Mouse (Mus musculus): Measurements from ENCODE around the gene Zfp286.

Gene Zfp286

DNA sequence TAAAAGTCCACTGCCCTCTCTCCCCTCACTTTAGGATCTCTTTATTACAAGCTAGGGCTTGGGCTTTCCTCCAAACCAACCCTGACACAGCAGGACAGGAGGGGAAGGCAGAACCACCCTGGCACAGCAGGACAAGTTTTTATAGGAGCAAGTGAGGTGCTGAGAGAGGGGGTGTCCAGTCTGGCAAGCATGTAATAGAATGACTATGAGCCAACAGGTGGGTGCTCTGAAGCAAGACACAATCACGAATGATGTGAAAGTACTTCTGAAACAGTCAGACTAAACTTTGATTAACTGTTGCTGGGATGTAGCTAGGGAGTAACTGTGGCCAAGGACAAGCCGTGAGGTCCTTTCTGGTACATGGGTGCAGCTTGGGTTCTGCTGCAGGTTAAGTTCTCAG lies 83.1 kb downstream of the Zfp286 start:
- no peak for DNase-seq (ENCODE audit: low read depth)
